Mouse (Mus musculus): Measurements from ENCODE around the gene Slc45a3. TPM values are rescaled to one million over a fixed set of nuclear protein-coding genes. Genes with fewer than 3 reads are reported as not detected.

The Slc45a3 gene
- polyA plus RNA-seq, 1 experiment from 2014 or later = 1.5 TPM

- ATAC-seq (no peak), DNase-seq (ENCODE audit: low spot score) (no peak)
- no peaks in the 10 kb centered on the region for H3K4me1 ChIP-seq (ENCODE audit: control insufficient read depth, insufficient read depth, low read length)
- H3K36me3 ChIP-seq (ENCODE audit: control insufficient read depth, insufficient read depth, low read length) = no peaks in the 10 kb centered on the region
- no peak overlapping the region for H3K4me2 ChIP-seq (ENCODE audit: low read length)
- WGBS = 82% methylated on average over 16 of the region's 16 CpGs
- no peaks in the 10 kb centered on the region for H3K9me3 ChIP-seq (replicated peaks; ENCODE audit: control insufficient read depth, low read length)
- H3K4me3 ChIP-seq (ENCODE audit: low read depth, low read length) = no peak overlapping the region
- no peak overlapping the region for H3K9ac ChIP-seq (ENCODE audit: low read length)
- no peak overlapping the region for H3K27ac ChIP-seq (ENCODE audit: low read depth, low read length)
- no peaks in the 10 kb centered on the region for H3K27me3 ChIP-seq (replicated peaks; ENCODE audit: control insufficient read depth, insufficient read depth, low read length)
Measured at GRCm38 (mm10) chr1:131942621-131943590, 19.9 kb upstream of the Slc45a3 start.

- H3K4me2 ChIP-seq (ENCODE audit: low read length) = no peak overlapping the region
- DNase-seq (ENCODE audit: low spot score) (no peak), ATAC-seq (no peak)
- H3K27me3 ChIP-seq (replicated peaks; ENCODE audit: control insufficient read depth, insufficient read depth, low read length) = no peaks in the 10 kb centered on the region
- no peaks in the 10 kb centered on the region for H3K9me3 ChIP-seq (replicated peaks; ENCODE audit: control insufficient read depth, low read length)
- no peak overlapping the region for H3K9ac ChIP-seq (ENCODE audit: low read length)
- H3K4me3 ChIP-seq (ENCODE audit: low read depth, low read length) = no peak overlapping the region
- WGBS = 73% methylated on average over 10 of the region's 10 CpGs
- no peaks in the 10 kb centered on the region for H3K36me3 ChIP-seq (ENCODE audit: control insufficient read depth, insufficient read depth, low read length)
- no peak overlapping the region for H3K27ac ChIP-seq (ENCODE audit: low read depth, low read length)
- H3K4me1 ChIP-seq (ENCODE audit: control insufficient read depth, insufficient read depth, low read length) = no peaks in the 10 kb centered on the region
Measured at GRCm38 (mm10) chr1:131945674-131946440, 16.9 kb upstream of the Slc45a3 start.

GRCm38 (mm10) chr1:131946462-131947215 lies 16.1 kb upstream of the Slc45a3 start:
- H3K9me3 ChIP-seq (replicated peaks; ENCODE audit: control insufficient read depth, low read length) = no peaks in the 10 kb centered on the region
- WGBS = 87% methylated on average over 11 of the region's 11 CpGs
- DNase-seq (ENCODE audit: low spot score) = no peak
- no peak overlapping the region for H3K4me3 ChIP-seq (ENCODE audit: low read depth, low read length)
- no peaks in the 10 kb centered on the region for H3K27me3 ChIP-seq (replicated peaks; ENCODE audit: control insufficient read depth, insufficient read depth, low read length)
- no peak overlapping the region for H3K4me2 ChIP-seq (ENCODE audit: low read length)
- no peak overlapping the region for H3K9ac ChIP-seq (ENCODE audit: low read length)
- H3K4me1 ChIP-seq (ENCODE audit: control insufficient read depth, insufficient read depth, low read length) = no peaks in the 10 kb centered on the region
- H3K36me3 ChIP-seq (ENCODE audit: control insufficient read depth, insufficient read depth, low read length) = no peaks in the 10 kb centered on the region
- H3K27ac ChIP-seq (ENCODE audit: low read depth, low read length) = no peak overlapping the region
- no peak for ATAC-seq

GRCm38 (mm10) chr1:131947997-131948525 lies 14.7 kb upstream of the Slc45a3 start:
- Histone ChIP-seq H3K4me2 (ENCODE audit: low read length) (no peak overlapping the region), H3K4me1 (ENCODE audit: control insufficient read depth, insufficient read depth, low read length) (no peaks in the 10 kb centered on the region), H3K27me3 (replicated peaks; ENCODE audit: control insufficient read depth, insufficient read depth, low read length) (no peaks in the 10 kb centered on the region), H3K4me3 (ENCODE audit: low read depth, low read length) (no peak overlapping the region), H3K9ac (ENCODE audit: low read length) (no peak overlapping the region), H3K9me3 (replicated peaks; ENCODE audit: control insufficient read depth, low read length) (no peaks in the 10 kb centered on the region), H3K27ac (ENCODE audit: low read depth, low read length) (no peak overlapping the region), H3K36me3 (ENCODE audit: control insufficient read depth, insufficient read depth, low read length) (no peaks in the 10 kb centered on the region)
- WGBS = 32% methylated on average over 1 of the region's 1 CpGs
- DNase-seq (ENCODE audit: low spot score) (no peak), ATAC-seq (no peak)

- H3K27ac ChIP-seq (ENCODE audit: low read depth, low read length) = no peak overlapping the region
- H3K4me1 ChIP-seq (ENCODE audit: control insufficient read depth, insufficient read depth, low read length) = no peaks in the 10 kb centered on the region
- H3K36me3 ChIP-seq (ENCODE audit: control insufficient read depth, insufficient read depth, low read length) = no peaks in the 10 kb centered on the region
- ATAC-seq (no peak), DNase-seq (ENCODE audit: low spot score) (no peak)
- H3K4me3 ChIP-seq (ENCODE audit: low read depth, low read length) = no peak overlapping the region
- H3K27me3 ChIP-seq (replicated peaks; ENCODE audit: control insufficient read depth, insufficient read depth, low read length) = no peaks in the 10 kb centered on the region
- no peak overlapping the region for H3K4me2 ChIP-seq (ENCODE audit: low read length)
- H3K9me3 ChIP-seq (replicated peaks; ENCODE audit: control insufficient read depth, low read length) = no peaks in the 10 kb centered on the region
- no peak overlapping the region for H3K9ac ChIP-seq (ENCODE audit: low read length)
- WGBS = 85% methylated on average over 12 of the region's 12 CpGs
Measured at GRCm38 (mm10) chr1:131954242-131954865, 8.4 kb upstream of the Slc45a3 start.

- no peak for ATAC-seq
Measured at GRCm38 (mm10) chr1:131955131-131955757, 7.5 kb upstream of the Slc45a3 start.

GRCm38 (mm10) chr1:131957416-131957815 lies 5.4 kb upstream of the Slc45a3 start:
- ATAC-seq = no peak
- Histone ChIP-seq H3K9me3 (replicated peaks; ENCODE audit: control insufficient read depth, low read length) (no peaks in the 10 kb centered on the region), H3K4me1 (ENCODE audit: control insufficient read depth, insufficient read depth, low read length) (peaks cover 1% of the 10 kb centered on the region), H3K9ac (ENCODE audit: low read length) (no peak overlapping the region), H3K36me3 (ENCODE audit: control insufficient read depth, insufficient read depth, low read length) (no peaks in the 10 kb centered on the region), H3K27ac (ENCODE audit: low read depth, low read length) (no peak overlapping the region), H3K4me3 (ENCODE audit: low read depth, low read length) (no peak overlapping the region), H3K27me3 (replicated peaks; ENCODE audit: control insufficient read depth, insufficient read depth, low read length) (no peaks in the 10 kb centered on the region), H3K4me2 (ENCODE audit: low read length) (no peak overlapping the region)
- DNase-seq (ENCODE audit: low spot score) = no peak
- 93% methylated on average over 5 of the region's 5 CpGs for WGBS

More at GRCm38 (mm10) chr1:131955131-131955757, 7.5 kb upstream of the Slc45a3 start:
- Histone ChIP-seq H3K27ac (ENCODE audit: low read depth, low read length) (no peak overlapping the region), H3K4me1 (ENCODE audit: control insufficient read depth, insufficient read depth, low read length) (no peaks in the 10 kb centered on the region), H3K4me3 (ENCODE audit: low read depth, low read length) (no peak overlapping the region), H3K36me3 (ENCODE audit: control insufficient read depth, insufficient read depth, low read length) (no peaks in the 10 kb centered on the region), H3K4me2 (ENCODE audit: low read length) (no peak overlapping the region), H3K27me3 (replicated peaks; ENCODE audit: control insufficient read depth, insufficient read depth, low read length) (no peaks in the 10 kb centered on the region), H3K9me3 (replicated peaks; ENCODE audit: control insufficient read depth, low read length) (no peaks in the 10 kb centered on the region), H3K9ac (ENCODE audit: low read length) (no peak overlapping the region)
- 74% methylated on average over 3 of the region's 3 CpGs for WGBS
- no peak for DNase-seq (ENCODE audit: low spot score)

- ATAC-seq (no peak), DNase-seq (ENCODE audit: low spot score) (no peak)
- Histone ChIP-seq H3K4me2 (ENCODE audit: low read length) (no peak overlapping the region), H3K27me3 (replicated peaks; ENCODE audit: control insufficient read depth, insufficient read depth, low read length) (no peaks in the 10 kb centered on the region; the same call in 1 of the 2 replicates), H3K36me3 (ENCODE audit: control insufficient read depth, insufficient read depth, low read length) (no peaks in the 10 kb centered on the region), H3K27ac (ENCODE audit: low read depth, low read length) (no peak overlapping the region), H3K4me1 (ENCODE audit: control insufficient read depth, insufficient read depth, low read length) (peaks cover 3% of the 10 kb centered on the region), H3K4me3 (ENCODE audit: low read depth, low read length) (no peak overlapping the region), H3K9ac (ENCODE audit: low read length) (no peak overlapping the region), H3K9me3 (replicated peaks; ENCODE audit: control insufficient read depth, low read length) (no peaks in the 10 kb centered on the region)
- 60% methylated on average over 2 of the region's 2 CpGs for WGBS
Measured at GRCm38 (mm10) chr1:131961004-131961403, 1.8 kb upstream of the Slc45a3 start.

All from forebrain, embryonic 14.5 days (tissue).